Mouse (Mus musculus): ENCODE data around the gene Fxyd5.

DNA sequence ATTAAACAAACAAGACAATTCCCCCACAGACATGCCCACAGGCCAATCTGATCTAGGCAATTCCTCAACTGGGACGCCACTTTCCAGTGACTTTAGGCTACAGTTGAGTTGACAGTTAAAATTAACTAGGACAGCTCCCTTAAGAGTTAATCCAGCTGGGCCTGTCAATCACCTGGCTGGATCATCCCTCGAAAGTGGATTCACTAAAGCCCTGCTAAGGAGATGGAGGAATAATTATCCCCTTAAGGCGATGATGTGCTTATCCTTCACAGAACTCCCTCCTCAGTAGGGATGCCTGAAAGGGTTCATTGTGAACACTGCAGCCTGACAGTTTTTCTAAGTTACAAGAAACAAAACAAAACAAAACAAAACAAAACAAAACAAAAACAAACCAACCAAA lies 38.3 kb upstream of the Fxyd5 start:
- TF ChIP-seq POLR2A (IDR thresholded peaks at IDR 0.05; ENCODE audit: insufficient read depth, low read depth, low read length) (no peak), CTCF (IDR thresholded peaks at IDR 0.05) (no peak), EP300 (IDR thresholded peaks at IDR 0.05; ENCODE audit: insufficient read depth, low read depth, low read length) (no peak)

All from heart, adult 2 months (tissue).